Mouse (Mus musculus): ENCODE data around the gene Gm17359. TPM values are rescaled to one million over a fixed set of nuclear protein-coding genes. Genes with fewer than 3 reads are reported as not detected.
A peak's percentile ranks its signal among the peaks of the same experiment; 100 is the strongest.

Gene Gm17359
- polyA plus RNA-seq (2012; rRNA removed), result not detected in 2 replicates

GRCm38 (mm10) chr3:79336044-79336766 is at the start of gene Gm17359:
Gm17359 (plus strand) TSS chr3:79336661.
- WGBS, result 27% methylated on average over 8 of the region's 8 CpGs
- Histone ChIP-seq H3K27me3 (ENCODE audit: control insufficient read depth, insufficient read depth, low read length) (no peaks in the 10 kb centered on the region), H3K27ac (ENCODE audit: insufficient read depth, low read length) (no peak within 1 kb of the TSS), H3K4me1 (ENCODE audit: control insufficient read depth, insufficient read depth, insufficient read length) (no peaks in the 10 kb centered on the region), H3K36me3 (ENCODE audit: control insufficient read depth, insufficient read depth, low read length) (no peaks in the 10 kb centered on the region), H3K4me3 (ENCODE audit: extremely low read depth, insufficient read depth, insufficient read length) (no peak within 1 kb of the TSS)
- no peak for DNase-seq (ENCODE audit: low read depth in 1 of 2, low spot score in 2 of 2)
- TF ChIP-seq POLR2A (IDR thresholded peaks at IDR 0.05; ENCODE audit: low read depth, low read length), result no peak
- TF ChIP-seq CTCF (IDR thresholded peaks at IDR 0.05; ENCODE audit: extremely low read depth, insufficient read depth, insufficient read length, insufficient replicate concordance), result no peak

GRCm38 (mm10) chr3:79287108-79287576 is 49.3 kb upstream of the Gm17359 start:
- Histone ChIP-seq H3K36me3 (ENCODE audit: control insufficient read depth, insufficient read depth, low read length) (no peaks in the 10 kb centered on the region), H3K4me1 (ENCODE audit: control insufficient read depth, insufficient read depth, insufficient read length) (no peaks in the 10 kb centered on the region; the same call in none of the 2 replicates), H3K4me3 (ENCODE audit: extremely low read depth, insufficient read depth, insufficient read length) (peak overlapping the region; percentile 95), H3K27ac (ENCODE audit: insufficient read depth, low read length) (peak overlapping the region; percentile 82), H3K27me3 (ENCODE audit: control insufficient read depth, insufficient read depth, low read length) (peaks cover 7% of the 10 kb centered on the region; the same call in 1 of the 2 replicates)
- TF ChIP-seq POLR2A (IDR thresholded peaks at IDR 0.05; ENCODE audit: low read depth, low read length) (no peak; the same call in 1 of the 2 replicates), CTCF (IDR thresholded peaks at IDR 0.05; ENCODE audit: extremely low read depth, insufficient read depth, insufficient read length, insufficient replicate concordance) (no peak)
- 2% methylated on average over 56 of the region's 60 CpGs for WGBS
- DNase-seq (ENCODE audit: low read depth in 1 of 2, low spot score in 2 of 2), result peak; percentile 78 to 91

GRCm38 (mm10) chr3:79287699-79288458 is 48.6 kb upstream of the Gm17359 start:
- 0 out of 2 replicates have a peak overlapping the region, but pooled peaks have one; percentile 51 for H3K27ac ChIP-seq (ENCODE audit: insufficient read depth, low read length)
- H3K4me3 ChIP-seq (ENCODE audit: extremely low read depth, insufficient read depth, insufficient read length), result peak overlapping the region; percentile 83
- peaks cover 7% of the 10 kb centered on the region; the same call in 1 of the 2 replicates for H3K27me3 ChIP-seq (ENCODE audit: control insufficient read depth, insufficient read depth, low read length)
- TF ChIP-seq POLR2A (IDR thresholded peaks at IDR 0.05; ENCODE audit: low read depth, low read length), result no peak
- TF ChIP-seq CTCF (IDR thresholded peaks at IDR 0.05; ENCODE audit: extremely low read depth, insufficient read depth, insufficient read length, insufficient replicate concordance), result no peak
- WGBS, result 10% methylated on average over 17 of the region's 17 CpGs
- H3K4me1 ChIP-seq (ENCODE audit: control insufficient read depth, insufficient read depth, insufficient read length), result no peaks in the 10 kb centered on the region; the same call in none of the 2 replicates
- DNase-seq (ENCODE audit: low read depth in 1 of 2, low spot score in 2 of 2), result no peak
- H3K36me3 ChIP-seq (ENCODE audit: control insufficient read depth, insufficient read depth, low read length), result no peaks in the 10 kb centered on the region

- Histone ChIP-seq H3K36me3 (ENCODE audit: control insufficient read depth, insufficient read depth, low read length) (no peaks in the 10 kb centered on the region), H3K4me1 (ENCODE audit: control insufficient read depth, insufficient read depth, insufficient read length) (no peaks in the 10 kb centered on the region; the same call in none of the 2 replicates), H3K27ac (ENCODE audit: insufficient read depth, low read length) (no peak overlapping the region), H3K4me3 (ENCODE audit: extremely low read depth, insufficient read depth, insufficient read length) (no peak overlapping the region), H3K27me3 (ENCODE audit: control insufficient read depth, insufficient read depth, low read length) (peaks cover 7% of the 10 kb centered on the region; the same call in 1 of the 2 replicates)
- WGBS, result 83% methylated on average over 3 of the region's 3 CpGs
- no peak for DNase-seq (ENCODE audit: low read depth in 1 of 2, low spot score in 2 of 2)
- TF ChIP-seq CTCF (IDR thresholded peaks at IDR 0.05; ENCODE audit: extremely low read depth, insufficient read depth, insufficient read length, insufficient replicate concordance) (no peak), POLR2A (IDR thresholded peaks at IDR 0.05; ENCODE audit: low read depth, low read length) (no peak)
Measured at GRCm38 (mm10) chr3:79289050-79289449, 47.4 kb upstream of the Gm17359 start.

- WGBS, result 74% methylated on average over 4 of the region's 4 CpGs
- Histone ChIP-seq H3K4me3 (ENCODE audit: extremely low read depth, insufficient read depth, insufficient read length) (no peak overlapping the region), H3K36me3 (ENCODE audit: control insufficient read depth, insufficient read depth, low read length) (no peaks in the 10 kb centered on the region), H3K27ac (ENCODE audit: insufficient read depth, low read length) (no peak overlapping the region), H3K27me3 (ENCODE audit: control insufficient read depth, insufficient read depth, low read length) (no peaks in the 10 kb centered on the region), H3K4me1 (ENCODE audit: control insufficient read depth, insufficient read depth, insufficient read length) (no peaks in the 10 kb centered on the region)
- TF ChIP-seq POLR2A (IDR thresholded peaks at IDR 0.05; ENCODE audit: low read depth, low read length) (no peak), CTCF (IDR thresholded peaks at IDR 0.05; ENCODE audit: extremely low read depth, insufficient read depth, insufficient read length, insufficient replicate concordance) (no peak)
- DNase-seq (ENCODE audit: low read depth in 1 of 2, low spot score in 2 of 2), result no peak
Measured at GRCm38 (mm10) chr3:79293023-79293422, 43.4 kb upstream of the Gm17359 start.

- WGBS, result 93% methylated on average over 3 of the region's 3 CpGs
- Histone ChIP-seq H3K4me1 (ENCODE audit: control insufficient read depth, insufficient read depth, insufficient read length) (no peaks in the 10 kb centered on the region), H3K27me3 (ENCODE audit: control insufficient read depth, insufficient read depth, low read length) (no peaks in the 10 kb centered on the region), H3K36me3 (ENCODE audit: control insufficient read depth, insufficient read depth, low read length) (no peaks in the 10 kb centered on the region), H3K4me3 (ENCODE audit: extremely low read depth, insufficient read depth, insufficient read length) (no peak overlapping the region), H3K27ac (ENCODE audit: insufficient read depth, low read length) (no peak overlapping the region)
- TF ChIP-seq POLR2A (IDR thresholded peaks at IDR 0.05; ENCODE audit: low read depth, low read length), result no peak
- no peak for TF ChIP-seq CTCF (IDR thresholded peaks at IDR 0.05; ENCODE audit: extremely low read depth, insufficient read depth, insufficient read length, insufficient replicate concordance)
- no peak for DNase-seq (ENCODE audit: low read depth in 1 of 2, low spot score in 2 of 2)
Measured at GRCm38 (mm10) chr3:79294701-79295100, 41.8 kb upstream of the Gm17359 start.
